Mouse (Mus musculus) granulocyte monocyte progenitor cell, adult 5-6 weeks (primary cell): ENCODE measurements around the gene Chl1. TPM values are rescaled to one million over a fixed set of nuclear protein-coding genes. Genes with fewer than 3 reads are reported as not detected.
A peak's percentile ranks its signal among the peaks of the same experiment; 100 is the strongest.

ENCODE experiments used
- ATAC-seq: replicated peaks from 2 replicates; pipeline ENCODE4 v1.8.0; 2016; ENCODE audit warnings: mild to moderate bottlenecking, moderate TSS enrichment, inconsistent platforms; ENCODE audit not compliant: poor library complexity, severe bottlenecking
- total RNA-seq, 2 experiments: library from RNA; stranded (forward) in 1 of 2; stranded (reverse) in 1 of 2; fragments of 200-712, 200-1000 nt in 1 of 2; fragments of >200 nt in 1 of 2; fragmentation: Nextera tagmentation in 1 of 2; gene quantifications; 2 replicates each; pipeline ENCODE4 v1.2.3; 2014 to 2017

Chl1 gene
- total RNA-seq (2014; fragmentation: Nextera tagmentation) (not detected in 2 replicates), total RNA-seq (2017) (not detected in 2 replicates)

DNA sequence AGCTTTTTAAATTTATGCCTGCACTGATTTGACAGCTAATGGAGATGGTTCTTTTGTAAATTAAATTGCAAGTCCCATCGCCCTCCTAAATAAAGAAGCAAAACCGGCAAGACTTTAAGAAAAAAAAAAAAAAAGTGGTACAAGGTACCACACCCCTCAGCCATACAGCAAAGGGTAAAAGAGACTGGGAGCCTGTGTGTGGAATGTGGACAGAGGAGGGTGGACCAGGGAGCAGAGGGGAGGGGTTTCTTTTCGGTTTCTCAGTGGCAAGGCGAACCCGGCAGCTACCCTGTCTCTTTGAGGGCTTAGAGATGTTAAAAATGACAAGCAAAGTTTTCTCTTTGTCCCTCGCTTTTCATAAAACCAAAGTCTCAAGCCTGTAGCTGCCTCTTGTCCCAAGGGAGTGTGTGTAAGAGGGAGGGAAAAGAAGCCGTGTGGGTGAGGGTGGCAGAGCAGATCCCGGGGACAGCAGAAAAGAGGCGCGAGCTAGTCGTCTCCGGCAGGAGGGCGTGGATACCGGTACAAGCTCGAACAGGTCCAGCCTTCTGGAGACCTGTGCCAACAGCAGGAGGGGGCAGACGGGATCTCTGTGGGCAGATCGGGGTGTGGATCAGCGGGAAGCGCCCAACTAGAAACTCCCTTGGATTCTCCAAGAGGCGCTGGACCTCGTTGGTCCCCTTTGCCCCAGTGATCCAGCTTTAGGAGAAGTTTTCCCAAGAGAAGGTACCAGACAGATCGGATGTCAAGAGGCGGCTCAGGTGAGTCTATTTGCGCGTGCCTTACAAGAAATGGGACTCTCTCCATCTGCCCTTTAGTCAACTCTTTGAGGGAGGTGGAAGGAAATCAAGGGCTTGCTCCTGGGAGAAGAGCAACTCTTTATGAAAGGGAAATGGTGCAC lies at the start of gene Chl1:
TSS of gene Chl1 (plus strand) at position 195 of the 898 bp plus-strand sequence.
- ATAC-seq: peak; percentile 52

DNA sequence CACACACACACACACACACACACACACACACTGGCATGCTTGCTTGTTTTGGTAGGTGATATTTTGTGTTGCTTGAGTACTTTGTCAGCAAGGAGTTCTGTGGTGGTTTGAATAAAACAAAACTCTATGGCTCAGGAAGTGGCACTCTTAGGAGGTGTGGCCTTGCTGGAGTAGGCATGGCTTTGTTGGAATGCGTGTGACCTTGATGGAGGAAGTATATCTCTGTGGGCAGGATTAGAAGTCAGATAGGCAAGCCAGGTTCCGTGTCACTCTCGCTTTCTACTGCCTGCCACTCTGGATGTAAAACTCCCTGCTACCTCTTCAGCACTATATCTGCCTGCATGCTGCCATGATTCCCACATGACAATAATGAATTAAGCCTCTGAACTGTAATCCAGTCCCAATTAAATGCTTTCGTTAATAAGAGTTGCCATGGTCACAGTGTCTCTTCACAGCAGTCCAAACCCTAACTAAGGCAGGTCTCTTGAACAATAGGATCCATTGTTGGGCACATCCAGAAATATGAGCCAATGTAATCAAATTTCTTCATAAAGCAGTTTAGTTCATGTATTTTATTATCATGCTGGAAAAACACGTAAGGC lies 44.8 kb upstream of the Chl1 start:
- peak; percentile 99 for ATAC-seq

DNA sequence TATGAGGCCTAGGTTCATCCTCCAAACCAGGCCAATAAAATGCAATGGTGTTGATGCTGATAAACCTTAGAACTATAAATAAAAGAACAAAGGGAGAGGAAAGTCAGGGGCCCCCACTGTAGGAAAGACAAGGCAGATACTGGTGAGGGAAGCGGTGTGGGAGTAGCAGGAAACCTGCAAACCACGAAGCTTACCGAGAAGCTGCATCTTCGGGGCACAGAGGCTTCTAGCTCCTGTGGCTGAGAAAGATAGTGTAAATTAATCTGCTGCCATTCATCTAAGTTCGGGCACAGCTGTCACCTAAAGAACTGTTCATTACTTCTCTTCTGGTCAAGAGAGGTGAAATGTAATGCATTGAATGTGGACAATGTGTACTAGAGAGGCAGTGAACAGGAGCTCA lies 37.1 kb upstream of the Chl1 start:
- peak; percentile 35; the same call in 1 of the 2 replicates for ATAC-seq

DNA sequence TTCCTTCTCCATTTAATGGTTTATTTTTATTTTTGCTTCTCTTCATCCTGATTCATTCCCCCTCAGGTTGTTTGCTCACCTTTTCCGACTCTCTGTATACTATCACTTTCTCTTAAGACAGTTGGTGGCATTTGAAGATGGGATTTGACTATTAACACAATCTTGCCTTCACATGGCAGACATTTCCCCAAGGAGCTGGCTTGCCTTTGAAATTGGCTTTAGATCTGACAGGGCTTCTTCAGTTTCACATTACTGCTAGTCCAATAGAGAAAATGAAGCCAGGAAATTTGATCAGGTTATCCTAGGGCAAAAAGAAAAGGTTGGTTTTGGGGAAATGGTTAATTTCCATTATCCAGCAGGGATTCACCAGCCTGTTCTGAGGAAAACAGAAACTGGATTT lies 23.2 kb upstream of the Chl1 start:
- ATAC-seq: no peak

DNA sequence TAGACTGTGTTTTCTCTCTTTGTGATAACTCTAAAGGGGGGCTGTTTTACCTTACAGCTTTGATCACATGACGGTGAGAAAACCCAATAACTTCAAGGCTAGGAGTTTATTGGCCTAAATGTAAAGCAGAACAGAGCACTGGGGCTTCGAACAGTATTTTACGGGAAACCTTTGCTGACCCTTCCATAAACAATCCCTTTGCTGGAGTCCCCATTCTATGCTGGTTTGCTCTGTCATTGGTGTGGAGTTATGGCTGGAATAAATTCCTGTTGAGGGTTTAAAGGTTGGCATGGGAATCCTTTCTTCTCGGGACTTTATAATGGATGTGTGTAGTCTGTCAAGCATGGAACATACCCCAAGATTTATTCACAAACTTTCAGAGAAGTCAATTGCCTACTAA lies 12.0 kb upstream of the Chl1 start:
- ATAC-seq: no peak

DNA sequence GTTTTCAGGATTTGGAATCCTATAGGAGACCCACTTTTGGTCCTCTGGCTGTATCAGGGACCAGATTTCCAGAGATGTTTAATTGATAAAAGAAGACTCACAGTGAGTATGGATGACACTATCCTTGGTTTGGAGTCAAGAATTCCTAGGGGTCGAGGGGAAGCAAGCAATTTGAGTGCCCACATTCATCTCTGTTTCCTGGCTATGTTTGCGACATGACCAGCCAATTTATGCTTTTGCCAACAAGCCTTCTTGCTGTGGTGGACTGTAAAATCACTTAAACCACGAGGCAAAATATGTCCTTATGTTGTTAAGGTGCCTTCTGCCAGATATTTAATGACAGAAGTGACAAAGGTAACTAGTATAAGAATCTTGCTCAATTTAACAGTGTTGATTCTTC lies 6.3 kb upstream of the Chl1 start:
- no peak for ATAC-seq

DNA sequence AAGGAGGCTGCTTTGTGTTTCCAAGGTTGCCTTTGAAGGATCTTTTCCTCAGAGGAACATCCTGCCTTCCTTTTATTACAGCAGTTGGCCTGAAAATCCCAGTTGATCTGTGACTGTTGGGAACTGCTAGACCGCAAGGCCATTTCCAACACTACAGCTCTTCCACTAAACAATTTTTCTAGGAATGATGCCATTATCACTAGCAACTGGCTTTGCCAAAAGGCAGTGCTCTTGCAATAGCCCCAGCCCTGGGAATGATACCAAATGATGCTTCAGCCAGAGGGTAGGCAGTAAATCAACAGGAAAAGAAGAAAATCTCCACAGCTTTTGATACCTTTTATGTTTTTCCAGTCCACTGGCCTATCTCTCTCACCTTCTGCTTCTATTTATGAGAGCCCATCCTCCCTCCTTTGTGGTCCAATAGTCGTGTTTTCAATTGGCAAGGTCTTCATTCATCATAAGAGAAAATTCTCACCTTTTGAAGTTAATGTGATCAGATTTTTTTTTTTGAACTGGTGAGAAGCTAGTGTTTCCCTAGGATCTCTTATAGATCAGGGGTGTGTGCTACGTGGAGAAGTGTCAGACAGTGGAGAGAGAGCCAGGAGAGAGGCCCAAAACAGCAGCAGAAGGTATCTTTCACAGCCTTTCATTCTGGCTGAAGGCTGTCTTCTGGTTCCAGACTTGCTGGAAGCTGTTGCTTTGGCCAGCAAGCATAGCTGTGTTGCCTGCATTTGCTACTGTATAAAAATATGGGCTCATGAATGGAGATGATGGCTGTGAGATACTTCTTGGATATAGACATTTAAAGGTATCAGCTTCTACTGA lies 2.4 kb upstream of the Chl1 start:
- ATAC-seq: no peak

DNA sequence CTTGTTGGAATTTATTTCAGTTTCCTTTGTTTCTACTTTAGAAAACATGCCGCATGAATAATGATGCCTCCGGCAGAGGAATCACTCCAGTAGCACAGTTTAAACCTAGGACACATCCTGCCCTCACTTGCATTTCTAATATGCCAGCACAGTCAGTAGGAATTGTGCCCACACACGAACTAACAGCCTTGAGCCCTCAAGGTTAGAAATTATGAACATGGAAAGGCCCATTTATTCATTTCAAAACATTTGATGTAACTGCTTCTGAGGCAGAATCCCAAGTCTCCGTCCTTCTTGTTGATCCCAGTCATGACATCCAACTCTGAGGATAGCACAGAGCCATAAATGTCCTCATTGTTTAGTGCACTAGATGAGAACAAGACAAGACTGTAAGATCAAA lies 790 bp upstream of the Chl1 start:
- no peak for ATAC-seq

DNA sequence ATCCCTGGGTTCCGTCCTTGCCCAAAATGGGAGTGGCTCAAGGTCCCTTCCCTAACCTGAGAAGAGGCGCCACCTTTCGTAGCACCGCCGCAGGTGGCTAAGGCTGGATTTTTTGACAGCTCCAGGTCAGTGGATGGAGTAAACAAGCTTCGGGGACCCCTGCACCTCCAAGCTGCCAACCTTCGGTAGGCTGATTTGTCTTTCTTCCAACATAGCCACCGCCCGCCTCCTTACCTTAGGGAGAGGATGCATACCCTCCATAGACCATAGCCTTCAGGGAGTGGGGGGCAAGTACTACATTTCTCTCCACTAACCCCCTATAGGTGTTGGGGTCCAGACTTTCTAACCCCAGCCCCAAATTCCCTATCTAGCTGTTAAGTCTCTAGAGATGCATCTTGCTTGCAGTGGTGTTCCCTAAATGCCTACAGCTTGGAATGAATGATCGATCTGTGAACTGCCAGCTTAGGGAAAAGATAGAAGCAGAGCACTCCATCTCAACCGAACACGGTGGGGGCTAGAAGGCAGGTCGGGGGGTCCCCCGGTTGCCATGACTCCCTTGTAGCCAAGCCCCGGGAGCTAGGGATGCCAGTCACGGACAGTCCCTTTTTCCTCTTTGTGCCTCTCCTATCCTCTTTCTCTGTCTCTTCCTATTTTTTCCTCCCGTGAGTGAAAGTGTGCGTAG lies 1.0 kb downstream of the Chl1 start:
- ATAC-seq: peak; percentile 17; the same call in 1 of the 2 replicates

DNA sequence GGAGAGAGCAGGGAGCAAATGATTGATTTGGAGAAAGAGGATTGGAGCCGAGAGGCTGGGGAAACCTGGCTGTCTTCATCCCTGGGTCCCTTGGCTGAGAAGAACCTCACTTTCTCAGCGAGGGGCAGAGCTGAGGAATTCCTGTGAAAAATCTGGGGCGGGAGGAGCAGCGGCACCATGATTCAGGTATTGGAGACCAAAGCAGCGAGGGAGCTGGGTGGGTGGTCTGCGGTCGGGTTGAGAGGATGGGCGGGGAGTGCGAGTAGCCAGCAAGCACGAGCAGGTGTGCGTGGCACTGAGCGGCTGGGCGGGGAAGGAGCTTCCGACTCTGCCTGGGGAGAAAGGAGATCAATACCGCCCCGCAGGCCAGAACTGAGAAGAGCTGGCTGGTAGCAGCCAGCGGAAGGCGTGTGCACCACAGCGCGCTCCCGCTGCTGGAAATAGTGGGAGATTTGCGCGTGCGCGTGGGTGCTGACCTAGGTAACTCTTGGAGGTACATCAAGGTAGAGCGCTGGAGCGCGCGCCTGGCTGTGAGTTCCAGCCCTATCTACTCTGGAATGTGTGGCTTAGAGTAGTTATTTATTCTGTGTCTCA lies 1.7 kb downstream of the Chl1 start:
- ATAC-seq: peak; percentile 77

DNA sequence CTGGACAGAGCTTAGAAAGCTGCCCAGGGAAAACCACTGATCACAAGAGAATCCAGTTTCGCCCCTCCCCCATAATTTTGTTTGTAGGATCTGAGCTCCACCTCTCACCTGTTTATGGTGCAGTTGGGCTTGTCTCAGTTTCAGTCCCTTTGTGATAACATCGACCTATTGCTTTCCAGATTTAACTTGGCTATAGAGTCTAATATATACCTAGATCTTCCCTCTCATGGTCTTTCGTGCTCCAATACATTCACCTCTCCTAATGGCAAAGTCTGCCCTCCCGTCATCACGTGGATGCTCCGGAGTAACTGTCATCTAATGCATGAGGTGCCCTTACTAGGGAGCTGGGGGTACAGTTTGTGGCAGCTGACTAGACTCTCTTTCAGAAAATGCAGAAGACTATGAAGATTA lies 2.5 kb downstream of the Chl1 start:
- no peak for ATAC-seq

DNA sequence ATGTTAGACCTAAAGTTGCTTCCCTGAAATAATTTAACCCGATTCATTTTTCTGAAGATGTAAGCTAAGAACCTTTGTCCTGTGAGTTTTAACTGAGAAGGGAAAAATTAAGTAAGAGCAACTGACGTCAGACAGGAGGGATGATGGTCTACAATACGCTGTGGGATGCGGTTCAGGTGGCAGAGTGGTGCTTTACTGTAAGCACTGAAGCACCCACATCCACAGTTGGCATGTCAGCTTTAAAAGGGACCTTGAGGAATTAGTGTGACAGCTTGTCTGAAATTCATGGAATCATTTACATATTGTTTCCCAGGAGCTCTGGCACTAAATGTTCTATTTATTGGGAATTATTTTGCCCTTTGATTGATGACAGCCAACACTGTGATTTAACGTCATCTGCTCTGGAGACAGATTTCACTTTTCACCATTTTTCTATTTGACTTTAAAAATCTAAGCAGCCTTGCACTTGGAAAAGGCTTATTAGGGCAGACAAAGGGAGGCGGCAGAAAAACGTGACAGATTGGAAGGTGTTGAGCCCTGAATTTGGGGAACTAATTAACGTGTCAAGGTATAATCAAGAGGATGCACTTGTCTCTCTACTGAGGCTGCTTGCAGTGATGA lies 3.3 kb downstream of the Chl1 start:
- ATAC-seq: no peak

DNA sequence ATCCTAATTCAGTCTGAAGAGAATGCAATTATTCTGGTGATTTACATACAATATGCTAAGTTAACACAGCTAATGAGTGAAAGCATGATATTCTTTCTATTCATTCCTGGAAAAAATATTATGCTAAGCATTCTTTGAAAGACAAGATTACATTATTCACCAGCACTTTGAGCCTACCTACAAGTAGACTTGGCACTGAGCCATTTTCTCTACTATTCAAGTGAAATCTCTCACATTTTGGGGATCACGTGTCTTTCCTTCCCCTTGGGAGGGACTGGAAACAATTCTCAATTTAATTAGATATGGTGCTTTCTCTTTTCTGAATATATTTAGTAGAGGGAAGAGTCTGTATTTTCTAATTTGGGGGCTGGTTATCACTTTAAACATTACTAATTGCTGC lies 4.0 kb downstream of the Chl1 start:
- ATAC-seq: no peak

DNA sequence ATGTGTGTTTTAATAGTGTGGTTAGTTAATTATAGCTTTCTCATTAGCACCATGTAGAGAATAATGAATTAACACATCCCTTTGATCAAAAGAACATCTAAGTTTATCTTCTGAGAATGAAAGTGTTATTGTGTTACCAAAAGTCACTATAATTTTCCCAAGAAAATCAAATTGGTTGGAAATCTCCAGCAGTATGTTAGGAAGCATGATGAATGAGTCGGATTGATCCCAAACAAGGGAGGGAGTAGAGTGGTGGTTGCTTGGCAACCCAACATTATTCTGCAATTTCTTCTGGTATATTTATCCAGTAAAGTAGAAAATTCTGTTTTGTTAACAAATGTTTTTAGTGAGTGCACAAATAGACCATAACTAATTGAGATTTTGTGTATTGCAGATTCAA lies 4.4 kb downstream of the Chl1 start:
- ATAC-seq: no peak

DNA sequence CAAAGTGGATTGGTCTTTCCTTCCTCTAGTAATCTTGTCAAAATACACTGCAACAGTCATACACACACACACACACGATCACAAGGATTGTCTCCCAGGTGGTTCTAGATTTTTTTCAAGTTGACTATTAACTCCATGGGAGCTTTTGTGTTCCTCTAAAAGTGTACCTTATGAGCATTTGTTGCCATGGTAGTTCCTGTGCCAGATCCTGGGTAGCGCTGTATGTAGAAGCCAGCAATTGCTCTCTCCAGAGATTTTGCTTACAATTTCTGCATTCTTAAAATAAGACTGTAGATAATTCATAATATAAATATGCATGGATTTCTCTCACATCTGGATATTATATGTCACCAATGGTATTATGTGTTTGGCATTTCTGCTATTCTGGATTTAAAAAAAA lies 9.2 kb downstream of the Chl1 start:
- ATAC-seq: no peak

DNA sequence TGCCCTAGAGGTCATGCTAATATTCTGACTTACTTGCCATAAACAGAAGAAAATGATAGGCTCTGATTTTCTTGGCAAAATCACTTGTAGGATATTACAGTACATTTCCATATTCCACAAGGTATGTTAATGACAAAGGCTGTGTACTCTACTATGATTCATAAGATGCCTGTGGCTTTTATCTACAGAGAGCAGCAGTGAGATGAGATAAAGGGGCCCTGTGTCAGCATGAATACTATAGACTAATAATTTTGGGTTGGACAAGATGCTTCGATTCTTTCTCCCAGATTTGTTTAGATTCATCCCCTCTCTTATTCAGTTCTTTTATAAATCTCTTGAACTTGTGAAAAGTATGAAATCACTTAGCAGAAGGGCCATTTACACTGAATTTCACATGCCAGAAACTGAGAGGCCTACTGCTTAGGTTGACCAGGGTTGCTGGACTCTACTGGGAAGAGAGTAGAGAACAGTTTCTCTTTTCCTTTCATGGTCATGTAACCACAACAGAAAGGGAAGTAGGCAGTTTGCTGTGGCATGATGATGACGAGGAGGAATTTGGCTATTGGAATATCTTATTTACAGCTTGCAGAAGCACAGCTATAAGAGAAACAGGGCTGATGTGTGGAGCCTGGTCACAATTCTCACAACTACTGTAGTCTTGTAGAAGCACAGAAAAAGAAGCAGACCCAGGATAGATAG lies 15.1 kb downstream of the Chl1 start:
- ATAC-seq: peak; percentile 97

DNA sequence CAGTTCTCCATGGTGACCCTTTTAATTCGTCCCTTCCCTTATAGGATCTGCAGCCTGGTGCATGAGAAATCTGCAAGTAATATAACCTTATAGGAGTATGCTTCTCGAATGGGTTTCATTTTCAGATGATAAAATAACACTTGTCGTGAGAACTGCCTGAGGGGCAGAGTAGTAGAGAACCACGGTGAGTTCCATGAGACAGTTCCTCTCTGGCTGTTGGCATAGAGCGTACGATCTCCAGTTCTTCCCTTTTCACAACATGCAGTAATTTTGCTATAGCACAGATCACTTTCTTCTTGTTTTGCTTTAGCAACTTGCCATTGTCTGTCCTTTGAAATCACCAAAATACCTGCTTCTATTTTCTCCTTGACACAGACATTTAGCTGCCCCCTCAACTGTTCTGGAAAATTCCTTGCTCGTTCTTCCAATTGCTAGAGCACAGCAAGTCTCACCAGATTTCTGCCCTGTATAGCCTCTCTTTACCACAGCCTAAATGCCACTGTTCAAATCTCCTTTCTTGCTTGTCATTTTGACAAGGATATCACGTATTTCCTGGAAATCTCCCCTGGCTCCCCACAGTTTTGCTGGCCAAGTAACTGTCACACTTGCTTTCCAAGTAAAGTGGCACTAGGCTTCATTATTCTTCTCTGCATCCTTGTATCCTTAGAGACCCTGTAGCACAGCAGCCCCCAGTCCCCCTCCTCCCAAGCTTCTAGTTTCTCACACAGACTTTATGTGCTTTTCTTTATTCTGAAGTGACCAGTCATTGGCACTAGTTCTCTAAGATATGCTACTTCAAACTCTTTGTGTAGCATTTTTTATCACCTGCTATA lies 16.8 kb downstream of the Chl1 start:
- ATAC-seq: peak; percentile 51

DNA sequence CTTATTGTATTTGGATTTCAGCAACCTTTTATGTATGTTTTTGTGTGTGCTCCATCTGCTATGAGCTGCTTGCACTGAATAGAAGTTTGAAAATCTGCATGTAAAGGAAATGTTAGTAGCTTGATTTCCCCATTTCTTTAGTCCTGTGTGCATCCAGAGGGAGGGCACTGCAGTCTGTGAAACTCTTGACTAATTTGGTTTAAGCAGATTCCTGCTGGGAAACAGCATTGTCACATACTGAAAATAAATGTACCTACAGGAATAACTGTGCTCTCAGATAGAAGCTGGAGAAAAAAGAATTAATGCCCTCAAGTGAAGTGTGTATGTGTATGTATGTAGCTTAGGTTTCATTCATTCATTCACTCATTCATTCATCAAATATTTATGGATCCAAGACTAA lies 22.7 kb downstream of the Chl1 start:
- no peak for ATAC-seq
